Mouse (Mus musculus) midbrain, embryonic 16.5 days (tissue): ENCODE results near the gene Crnkl1. TPM values are rescaled to one million over a fixed set of nuclear protein-coding genes. Genes with fewer than 3 reads are reported as not detected.
A peak's percentile ranks its signal among the peaks of the same experiment; 100 is the strongest.
"Not testable (repeated sequence)": the region's sequence is repeated elsewhere in the genome, so short reads cannot be mapped to it uniquely, and the experiment has no call there.

Source experiments
- ATAC-seq: fragments of 200-750 bp; cut with Nextera tagmentation; 2 replicates; pipeline ENCODE4 v1.8.0; 2017; ENCODE audit warnings: moderate TSS enrichment
- H3K27ac ChIP-seq: fragments of 300-500 bp; sonication (generic); 2 replicates; pipeline ENCODE4 v1.5.1; 2014; ENCODE audit warnings: mild to moderate bottlenecking, low read length, mixed read lengths
- H3K27me3 ChIP-seq: fragments of 300-500 bp; sonication (generic); 2 replicates; pipeline ENCODE4 v1.6.1; 2014; ENCODE audit warnings: low read depth, low read length, mixed read lengths; ENCODE audit not compliant: control insufficient read depth, insufficient read depth
- H3K36me3 ChIP-seq: fragments of 300-500 bp; sonication (generic); 2 replicates; pipeline ENCODE4 v1.6.1; 2014; ENCODE audit warnings: mild to moderate bottlenecking, low read length, moderate library complexity, mixed read lengths; ENCODE audit not compliant: control insufficient read depth, insufficient read depth
- H3K4me1 ChIP-seq: fragments of 300-500 bp; sonication (generic); 2 replicates; pipeline ENCODE4 v1.6.1; 2014; ENCODE audit warnings: mild to moderate bottlenecking, low read length, mixed read lengths; ENCODE audit not compliant: control insufficient read depth, insufficient read depth
- H3K4me2 ChIP-seq: fragments of 300-500 bp; sonication (generic); 2 replicates; pipeline ENCODE4 v1.6.1; 2014; ENCODE audit warnings: mild to moderate bottlenecking, low read length, mixed read lengths
- H3K4me3 ChIP-seq: fragments of 300-500 bp; sonication (generic); 2 replicates; pipeline ENCODE4 v1.5.1; 2014; ENCODE audit warnings: low read depth, mild to moderate bottlenecking, low read length, moderate library complexity, mixed read lengths
- H3K9ac ChIP-seq: fragments of 300-500 bp; sonication (generic); 2 replicates; pipeline ENCODE4 v1.6.1; 2014; ENCODE audit warnings: low read depth, low read length, mixed read lengths
- H3K9me3 ChIP-seq: fragments of 300-500 bp; sonication (generic); replicated peaks from 2 replicates; pipeline ENCODE4 v1.6.1; 2014; ENCODE audit warnings: mild to moderate bottlenecking, low read length, mixed read lengths; ENCODE audit not compliant: control insufficient read depth, poor library complexity, severe bottlenecking
- WGBS: fragments of 180-500 bp; shearing (Covaris S2); extraction: QIAGEN DNeasy Blood & Tissue Kit; methylation state at CpG from one replicate; pipeline ENCODE4 v1.1.7; 2014; 5-methylcytosine and 5-hydroxymethylcytosine counted together
- polyA plus RNA-seq: library from polyadenylated mRNA; unstranded; fragments of >200 nt; fragmentation: Nextera tagmentation; extraction: Ambion mirVana; gene quantifications from 2 replicates; pipeline ENCODE4 v1.2.1, GENCODE M21; 2015

Gene Crnkl1
- polyA plus RNA-seq, 1 experiment from 2014 or later: 19.1 TPM

DNA sequence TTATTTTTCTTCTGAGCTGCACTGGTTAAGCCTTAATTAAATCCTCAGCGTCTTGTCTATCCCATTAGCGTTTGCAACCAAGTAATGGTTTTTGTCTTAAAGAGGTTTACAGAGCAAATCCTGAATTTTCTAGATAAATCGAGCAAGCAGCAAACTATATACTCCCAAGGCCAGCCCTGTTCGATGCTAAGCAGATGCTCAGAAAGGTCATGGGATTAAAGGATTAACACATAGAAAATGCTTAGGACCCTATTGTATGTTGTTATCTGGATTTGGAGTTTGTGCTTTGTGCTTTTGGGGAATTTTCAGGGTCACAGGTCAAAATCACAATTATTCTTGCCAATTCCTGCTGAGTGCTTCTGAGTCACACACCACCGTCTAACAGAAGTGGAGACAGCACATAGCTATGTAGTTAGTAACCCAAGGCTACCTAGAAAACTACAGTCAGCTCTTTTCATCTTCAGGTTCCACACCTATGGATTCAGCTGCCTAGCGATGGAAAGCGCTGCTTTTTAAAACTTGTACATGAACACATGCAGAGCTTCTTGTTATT lies 13.7 kb upstream of the Crnkl1 start:
- no peak overlapping the region for H3K4me3 ChIP-seq
- 37% methylated on average over 7 of the region's 7 CpGs for WGBS

DNA sequence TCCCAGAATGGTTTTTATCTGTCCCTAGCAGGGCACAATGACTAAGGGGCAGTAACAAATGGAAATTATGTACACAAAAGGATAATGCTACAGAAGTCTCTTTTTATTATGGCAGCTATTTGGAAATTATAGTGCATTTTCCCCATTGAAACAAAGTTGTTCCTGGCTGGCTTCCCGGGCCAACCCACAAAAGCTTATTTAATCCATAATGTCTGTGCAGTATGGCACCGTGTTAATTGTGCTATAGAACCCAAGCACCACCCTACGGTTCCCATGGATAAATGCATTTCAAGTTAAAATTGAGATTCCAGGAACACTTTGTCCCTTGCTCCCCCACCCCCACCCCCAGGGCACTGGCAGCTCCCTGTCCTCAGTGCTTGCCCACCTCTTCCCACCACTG lies 9.5 kb upstream of the Crnkl1 start:
- 56% methylated on average over 3 of the region's 3 CpGs for WGBS
- no peak for ATAC-seq
- H3K27me3 ChIP-seq: no peaks in the 10 kb centered on the region
- H3K9me3 ChIP-seq: no peaks in the 10 kb centered on the region
- H3K4me2 ChIP-seq: no peak overlapping the region
- H3K36me3 ChIP-seq: no peaks in the 10 kb centered on the region
- no peaks in the 10 kb centered on the region for H3K4me1 ChIP-seq
- no peak overlapping the region for H3K27ac ChIP-seq
- H3K9ac ChIP-seq: no peak overlapping the region
- no peak overlapping the region for H3K4me3 ChIP-seq

More for the DNA sequence above, 13.7 kb upstream of the Crnkl1 start:
- Histone ChIP-seq H3K4me2 (no peak overlapping the region), H3K27me3 (no peaks in the 10 kb centered on the region), H3K27ac (no peak overlapping the region), H3K9ac (no peak overlapping the region), H3K4me1 (0 out of 2 replicates have a peak, but pooled peaks cover 3% of the 10 kb centered on the region), H3K36me3 (no peaks in the 10 kb centered on the region), H3K9me3 (no peaks in the 10 kb centered on the region)
- no peak for ATAC-seq

GRCm38 (mm10) chr2:145941403-145941802 lies 6.6 kb upstream of the Crnkl1 start:
- ATAC-seq: no peak

GRCm38 (mm10) chr2:145936975-145937374 lies 2.2 kb upstream of the Crnkl1 start:
- Histone ChIP-seq H3K27me3 (no peaks in the 10 kb centered on the region), H3K9ac (no peak overlapping the region), H3K9me3 (no peaks in the 10 kb centered on the region), H3K4me2 (no peak overlapping the region), H3K27ac (no peak overlapping the region), H3K4me3 (no peak overlapping the region), H3K36me3 (peaks cover 5% of the 10 kb centered on the region; the same call in 1 of the 2 replicates), H3K4me1 (peaks cover 9% of the 10 kb centered on the region)
- 86% methylated on average over 8 of the region's 8 CpGs for WGBS
- ATAC-seq: no peak

More at GRCm38 (mm10) chr2:145941403-145941802, 6.6 kb upstream of the Crnkl1 start:
- Histone ChIP-seq H3K27me3 (no peaks in the 10 kb centered on the region), H3K9me3 (no peaks in the 10 kb centered on the region), H3K27ac (no peak overlapping the region), H3K9ac (no peak overlapping the region), H3K4me2 (no peak overlapping the region), H3K4me1 (no peaks in the 10 kb centered on the region), H3K36me3 (no peaks in the 10 kb centered on the region), H3K4me3 (no peak overlapping the region)
- 70% methylated on average over 3 of the region's 3 CpGs for WGBS

DNA sequence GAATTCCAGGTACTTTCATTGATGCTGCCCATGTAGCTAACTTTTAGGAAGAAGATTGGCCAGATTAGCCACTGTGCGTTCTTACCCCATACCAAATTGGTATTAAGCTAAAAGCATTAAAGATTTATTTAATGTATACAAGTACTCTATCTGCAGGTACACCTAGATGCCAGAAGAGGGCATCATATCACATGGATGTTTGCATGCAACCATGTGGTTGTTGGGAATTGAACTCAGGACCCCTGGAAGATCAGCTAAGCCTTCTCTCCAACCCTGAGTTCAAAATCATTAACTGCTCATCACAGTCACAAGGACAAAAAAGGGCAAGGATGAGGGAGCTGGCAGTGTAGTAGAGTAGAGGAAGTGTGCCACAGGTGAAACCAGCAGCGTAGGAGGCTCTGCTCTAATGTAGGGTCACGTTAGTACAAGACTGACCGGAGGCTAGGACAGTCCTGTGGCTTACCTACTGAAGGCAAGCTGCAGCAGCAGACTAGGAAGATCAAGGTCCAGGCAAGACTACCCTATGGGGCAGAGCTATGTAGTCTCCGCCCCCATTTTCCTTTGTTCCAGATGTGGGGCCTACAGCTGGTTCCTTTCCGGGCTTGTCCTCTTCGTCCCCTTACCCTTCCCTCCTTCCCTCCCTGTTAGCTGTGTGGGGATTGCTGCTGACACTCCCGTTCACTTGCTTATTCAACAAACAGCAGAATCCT lies 13.7 kb downstream of the Crnkl1 start:
- Histone ChIP-seq H3K27me3 (no peaks in the 10 kb centered on the region), H3K4me2 (no peak overlapping the region), H3K9me3 (no peaks in the 10 kb centered on the region), H3K4me1 (no peaks in the 10 kb centered on the region), H3K27ac (no peak overlapping the region), H3K4me3 (no peak overlapping the region), H3K9ac (no peak overlapping the region), H3K36me3 (peaks cover 30% of the 10 kb centered on the region)
- ATAC-seq: no peak
- WGBS: 90% methylated on average over 8 of the region's 8 CpGs

DNA sequence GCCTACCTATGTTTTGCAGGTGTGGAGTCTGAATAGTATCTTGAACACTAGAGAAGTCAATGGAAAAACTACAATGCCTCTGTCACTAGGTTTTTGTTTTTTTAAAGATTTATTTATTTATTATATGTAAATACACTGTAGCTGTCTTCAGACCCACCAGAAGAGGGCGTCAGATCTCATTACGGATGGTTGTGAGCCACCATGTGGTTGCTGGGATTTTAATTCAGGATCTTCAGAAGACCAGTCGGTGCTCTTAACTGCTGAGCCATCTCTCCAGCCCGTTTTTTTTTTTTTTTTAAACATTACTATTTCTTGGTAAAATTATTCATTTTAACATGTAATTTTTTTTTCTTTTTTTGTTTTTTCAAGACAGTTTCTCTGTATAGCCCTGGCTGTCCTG lies 28.9 kb downstream of the Crnkl1 start:
- H3K27ac ChIP-seq, ATAC-seq, H3K4me1 ChIP-seq, H3K9ac ChIP-seq, H3K9me3 ChIP-seq, H3K36me3 ChIP-seq, H3K4me3 ChIP-seq, H3K27me3 ChIP-seq, H3K4me2 ChIP-seq: not testable (repeated sequence)
- WGBS: 41% methylated on average over 4 of the region's 4 CpGs

DNA sequence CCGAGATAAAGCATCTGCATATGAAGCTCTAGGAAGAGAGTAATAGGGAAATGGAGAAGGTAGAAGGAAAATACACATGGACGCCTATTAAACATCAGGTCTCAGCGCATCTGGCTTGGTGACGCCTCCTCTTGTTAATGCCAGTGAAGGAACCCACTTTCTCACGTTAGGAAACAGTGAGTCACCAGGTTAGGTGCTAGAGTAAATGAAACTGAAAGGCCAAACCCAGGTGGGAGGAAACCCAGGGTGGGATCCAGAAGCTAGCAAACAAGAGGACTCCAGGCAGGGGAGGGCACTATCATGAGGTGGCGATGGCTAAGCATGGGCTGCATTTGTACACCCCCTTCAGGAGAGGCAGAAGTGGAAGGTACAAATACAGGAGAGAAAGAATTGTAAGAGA lies 29.7 kb downstream of the Crnkl1 start:
- 88% methylated on average over 6 of the region's 6 CpGs for WGBS
- no peak overlapping the region for H3K9ac ChIP-seq
- ATAC-seq: no peak
- H3K36me3 ChIP-seq: peaks cover 4% of the 10 kb centered on the region; the same call in 1 of the 2 replicates
- no peak overlapping the region for H3K4me3 ChIP-seq
- no peaks in the 10 kb centered on the region for H3K9me3 ChIP-seq
- H3K4me1 ChIP-seq: peaks cover 10% of the 10 kb centered on the region
- no peak overlapping the region for H3K27ac ChIP-seq
- H3K27me3 ChIP-seq: no peaks in the 10 kb centered on the region
- H3K4me2 ChIP-seq: no peak overlapping the region

DNA sequence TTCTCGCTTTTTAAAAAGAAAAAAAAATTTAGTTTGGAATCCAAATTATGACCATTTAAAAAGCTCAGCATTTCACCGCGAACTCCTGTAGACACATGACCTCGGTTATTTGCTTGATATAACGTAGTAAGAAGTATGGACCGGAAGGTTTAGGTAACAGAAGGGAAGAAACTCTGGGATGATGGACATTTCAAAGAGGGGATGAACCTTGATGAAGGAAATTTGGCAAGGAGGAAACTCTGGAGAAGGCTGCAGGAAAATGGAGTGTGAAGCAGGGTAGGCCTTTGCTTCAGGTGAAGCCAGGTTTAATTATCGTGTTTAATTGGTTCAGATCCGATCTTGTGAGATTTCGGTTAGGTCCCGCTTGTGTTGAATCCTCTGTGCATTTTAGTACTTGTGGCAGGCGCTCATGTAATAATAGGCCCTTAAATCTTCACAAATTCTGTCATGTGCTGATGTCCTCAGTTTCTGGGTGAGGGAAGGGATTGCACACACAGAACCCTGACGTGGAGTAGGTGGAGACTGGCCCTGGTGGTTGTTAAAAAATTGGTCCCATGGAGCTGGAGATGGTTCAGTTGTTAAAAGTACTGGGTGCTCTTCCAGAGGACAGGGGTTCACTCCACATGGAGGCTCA lies 30.7 kb downstream of the Crnkl1 start:
- H3K9ac ChIP-seq: peak overlapping the region; percentile 90
- ATAC-seq: no peak
- no peak overlapping the region for H3K27ac ChIP-seq
- H3K36me3 ChIP-seq: peaks cover under 1% of the 10 kb centered on the region; the same call in 1 of the 2 replicates
- WGBS: 33% methylated on average over 12 of the region's 12 CpGs
- peak overlapping the region; percentile 83 for H3K4me2 ChIP-seq
- H3K27me3 ChIP-seq: no peaks in the 10 kb centered on the region
- peaks cover 10% of the 10 kb centered on the region for H3K4me1 ChIP-seq
- H3K9me3 ChIP-seq: no peaks in the 10 kb centered on the region
- peak overlapping the region; percentile 82 for H3K4me3 ChIP-seq
